Mouse (Mus musculus): ENCODE measurements at regions not wholly inside any gene's neighbourhood (a gene's known extent, or its start where the extent isn't known, plus 50 kb on each side); places are given as distances from the start of the nearest gene placed in this dataset.

DNA sequence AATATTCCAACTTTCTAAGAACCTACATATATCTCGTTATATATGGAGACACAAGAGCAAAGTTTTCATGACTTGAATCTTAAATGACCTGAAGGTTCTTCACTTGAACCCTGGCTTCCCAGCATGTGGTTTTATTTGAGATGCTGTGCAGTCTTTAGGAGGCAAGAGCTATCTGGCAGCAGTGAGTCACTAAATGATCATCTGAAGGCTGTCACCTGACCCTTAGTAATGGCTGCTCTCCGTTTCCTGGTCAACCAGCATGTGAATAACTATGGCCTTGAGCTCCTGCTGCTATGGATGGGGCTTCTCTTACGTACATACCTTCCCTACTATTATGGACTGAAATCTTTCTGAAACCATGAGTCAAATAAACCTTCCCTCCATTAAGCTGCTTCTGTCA, 149.8 kb upstream of the Zpld1 start:
- no peak for DNase-seq (ENCODE audit: low read depth, low spot score)

DNA sequence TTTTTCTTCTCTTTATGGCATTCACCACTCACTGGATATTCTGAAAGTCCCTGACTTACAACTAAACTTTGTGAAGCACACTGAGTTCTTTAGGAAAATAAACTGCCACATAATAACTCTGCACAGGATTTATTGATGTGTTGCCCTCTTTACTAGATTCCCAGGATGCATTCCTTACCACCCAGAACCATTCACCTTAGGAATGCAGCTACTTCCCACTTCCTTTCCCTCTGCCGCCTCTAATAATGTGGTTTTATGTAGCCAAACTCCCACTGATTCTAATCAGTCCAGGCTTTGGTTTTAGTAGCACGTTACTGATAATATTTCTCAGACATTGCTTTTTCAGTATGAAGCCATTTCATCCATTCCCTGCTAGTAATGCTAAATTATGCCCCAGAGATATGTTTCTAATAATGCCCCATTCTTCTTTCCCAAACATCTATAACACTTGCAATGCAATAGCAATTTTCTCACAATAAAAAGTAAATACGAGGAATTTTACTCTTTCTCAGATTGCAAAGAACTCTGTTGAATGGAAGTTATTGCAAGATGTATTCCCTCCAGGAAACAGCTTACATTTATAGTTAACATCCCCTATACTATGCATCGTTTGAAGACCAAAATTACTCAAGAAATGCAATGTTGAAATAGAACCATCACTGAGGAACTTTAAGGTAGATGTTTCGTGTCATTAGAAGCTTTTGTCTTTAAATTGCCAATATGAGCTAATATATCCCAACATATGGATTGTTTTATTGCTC, 145.2 kb upstream of the Zpld1 start:
- DNase-seq (ENCODE audit: low read depth, low spot score) = no peak

DNA sequence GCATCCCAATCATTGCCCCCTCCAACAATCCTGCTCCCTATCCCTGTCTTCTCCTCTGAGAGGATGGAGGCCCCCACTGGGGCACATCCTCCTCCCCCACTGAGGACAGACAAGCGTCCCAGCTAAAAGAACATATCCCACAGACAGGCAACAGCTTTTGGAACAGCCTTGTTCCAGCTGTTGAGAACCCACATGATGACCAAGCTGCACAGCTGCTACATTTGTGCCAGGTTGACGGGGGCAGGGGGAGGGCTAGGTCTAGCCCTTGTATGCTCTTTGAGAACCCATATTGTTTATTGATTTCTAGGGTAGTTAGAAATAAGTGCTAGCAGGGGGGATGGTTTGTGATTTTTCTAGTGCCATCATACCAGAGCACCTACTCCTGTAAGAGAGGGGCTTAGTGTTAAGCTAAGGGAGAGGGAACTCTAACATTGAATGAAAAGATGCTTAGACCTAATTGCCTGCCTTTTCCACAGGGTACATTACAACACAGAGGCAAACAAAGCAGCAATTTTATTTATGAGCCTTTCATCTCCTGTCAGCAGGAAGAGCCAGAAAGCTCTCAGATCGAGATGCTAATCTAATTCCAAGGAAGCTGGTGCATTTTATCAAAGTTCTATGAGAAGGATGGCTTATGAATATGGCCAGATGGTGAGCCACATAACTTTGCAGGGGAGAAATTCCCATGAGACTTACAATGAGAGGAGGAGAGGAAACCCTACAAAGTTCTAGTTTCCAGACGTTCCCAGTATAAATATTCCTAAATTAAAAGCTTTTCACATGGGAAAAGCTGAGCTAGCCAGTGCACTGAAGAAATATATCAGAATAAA, 137.6 kb upstream of the Zpld1 start:
- DNase-seq (ENCODE audit: low read depth, low spot score) = no peak

DNA sequence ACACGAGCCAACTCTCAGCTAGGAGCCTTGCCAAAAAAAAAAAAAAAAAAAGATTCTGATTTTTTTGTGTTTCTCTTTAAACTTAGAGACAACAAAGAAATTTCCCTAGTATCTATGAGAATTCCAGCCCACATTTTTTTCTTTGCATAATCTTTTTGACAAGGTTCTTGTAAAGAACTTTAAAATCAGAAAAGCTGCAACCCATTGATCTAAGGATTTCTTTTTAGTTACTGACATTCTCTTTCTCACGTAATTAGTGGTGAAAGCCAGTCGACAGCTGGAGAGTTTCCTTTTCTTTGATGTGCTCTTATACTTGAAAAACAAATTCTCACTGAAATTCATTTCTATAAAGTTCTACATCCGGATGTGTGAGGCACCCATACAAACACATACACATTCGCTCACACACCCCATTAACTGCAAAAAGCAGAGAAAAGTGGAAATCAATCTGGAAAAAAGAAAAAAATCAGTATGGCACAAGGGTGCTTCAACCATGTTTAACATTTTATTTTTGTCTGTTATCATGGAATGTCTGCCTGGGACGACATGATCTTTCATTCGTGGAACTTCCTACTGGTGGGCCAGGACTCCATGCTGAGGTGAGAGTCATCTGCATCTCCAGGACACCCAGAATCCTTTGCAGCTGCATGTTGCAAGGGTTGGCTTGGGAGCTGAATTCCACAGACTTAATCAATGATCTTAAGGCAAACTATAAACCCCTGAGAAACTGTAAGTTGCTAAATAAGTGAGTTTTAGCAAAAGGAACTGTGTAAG, 124.0 kb upstream of the Zpld1 start:
- no peak for DNase-seq (ENCODE audit: low read depth, low spot score)

DNA sequence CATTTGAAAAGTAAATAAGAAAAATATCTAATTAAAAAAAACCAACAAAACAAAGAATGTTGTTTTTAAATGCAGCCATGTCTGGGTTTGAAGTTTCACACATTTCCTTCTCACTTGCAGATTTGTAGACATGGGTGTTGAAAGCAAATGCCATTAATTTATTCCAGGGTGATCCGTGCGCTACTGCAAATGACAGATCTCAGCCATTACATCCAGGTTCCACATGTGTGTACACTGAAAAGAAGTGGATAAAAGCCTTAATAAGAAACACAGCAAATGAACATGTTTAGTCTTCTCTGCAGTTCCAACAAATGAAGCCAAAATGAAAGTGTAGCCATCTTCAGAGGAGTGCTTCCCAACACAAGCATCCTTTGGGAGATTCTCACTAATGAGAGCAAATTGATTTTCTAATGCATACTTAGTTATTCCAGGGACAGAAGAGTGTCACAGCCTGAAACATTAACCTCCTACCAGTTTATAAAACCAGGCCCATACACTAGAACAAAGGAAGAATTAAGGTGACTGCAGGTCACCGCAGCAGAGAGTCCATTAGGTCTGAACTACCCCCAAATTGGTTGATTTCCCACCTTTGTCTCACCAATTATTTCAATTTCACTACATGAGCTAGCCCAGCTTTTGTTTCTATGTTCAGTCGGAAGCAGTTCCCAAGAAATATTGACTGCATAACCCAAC, 123.2 kb upstream of the Zpld1 start:
- no peak for DNase-seq (ENCODE audit: low read depth, low spot score)

DNA sequence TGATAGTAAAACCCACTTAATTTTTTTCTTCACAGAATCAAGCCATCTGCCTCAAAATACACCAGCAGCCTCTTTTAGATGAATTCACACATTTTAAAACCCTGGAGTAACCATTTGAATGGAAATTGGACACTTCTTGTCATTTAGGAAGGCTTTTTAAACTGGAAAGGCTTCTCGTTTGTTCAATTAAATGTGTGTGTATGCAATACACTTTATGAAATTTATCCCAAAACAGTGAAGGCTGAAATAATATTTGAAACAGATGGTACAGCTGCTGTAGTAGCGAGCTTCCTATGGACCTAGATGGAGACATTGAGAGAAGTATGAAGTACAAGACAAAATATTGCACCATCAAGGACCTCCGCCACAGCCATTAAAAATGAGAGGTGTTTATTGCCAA, 121.1 kb upstream of the Zpld1 start:
- DNase-seq (ENCODE audit: low read depth, low spot score) = no peak

DNA sequence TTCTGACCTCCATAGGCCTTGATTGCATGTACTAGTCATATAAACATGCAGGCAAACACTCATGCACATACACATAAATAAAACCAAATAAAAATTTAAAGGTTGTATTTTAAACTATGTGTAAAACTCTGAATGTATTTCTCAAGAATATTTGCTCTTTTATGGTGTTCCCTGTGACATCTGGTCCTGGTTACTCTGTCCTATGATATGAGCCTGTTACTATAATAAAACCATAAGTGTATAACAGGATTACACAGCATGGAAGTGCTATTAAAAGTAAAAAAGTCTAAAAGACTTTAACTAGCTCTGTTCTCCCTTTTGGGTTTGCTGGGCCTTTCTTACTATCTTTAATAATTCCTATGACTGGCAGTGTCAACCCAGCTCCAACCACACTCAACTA, 103.0 kb upstream of the Zpld1 start:
- no peak for DNase-seq (ENCODE audit: low read depth, low spot score)

DNA sequence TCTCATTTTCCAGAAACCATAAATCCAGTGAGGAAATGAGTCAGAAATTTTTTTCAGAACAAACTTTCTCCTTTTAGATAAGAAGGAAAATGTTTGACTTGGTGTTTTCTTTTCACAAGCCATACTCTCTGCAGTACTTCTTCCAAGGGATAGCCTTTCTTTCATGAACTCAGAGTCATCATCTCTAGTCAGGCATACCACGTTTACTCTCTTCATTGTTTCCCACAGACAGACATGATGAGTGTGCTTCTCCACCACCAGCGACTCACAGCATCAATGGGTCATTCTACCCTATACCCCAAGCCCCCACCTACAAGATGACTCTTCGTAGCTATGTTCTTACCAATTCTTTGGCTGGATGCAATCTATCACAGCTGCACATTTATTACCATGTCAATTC, 97.1 kb upstream of the Zpld1 start:
- no peak for DNase-seq (ENCODE audit: low read depth, low spot score)

DNA sequence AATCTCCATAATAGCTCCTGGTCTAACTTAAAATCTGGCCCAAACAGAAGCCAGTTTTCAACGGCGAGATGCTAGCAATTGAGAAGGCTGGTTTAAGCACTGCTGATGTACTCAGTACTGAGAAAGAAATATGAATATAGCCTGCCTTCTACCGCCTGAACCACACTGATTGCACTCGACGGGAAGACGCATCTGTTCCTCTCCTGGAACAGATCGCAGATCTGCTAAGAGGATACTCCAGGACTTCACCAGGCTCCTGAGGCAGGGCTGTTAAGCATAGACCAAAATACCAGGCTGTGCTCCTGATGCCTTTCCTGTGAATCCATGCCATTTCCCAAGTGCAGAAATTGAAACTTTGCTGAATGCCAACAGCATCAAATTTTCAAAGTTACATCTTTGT, 92.6 kb upstream of the Zpld1 start:
- DNase-seq (ENCODE audit: low read depth, low spot score) = no peak

DNA sequence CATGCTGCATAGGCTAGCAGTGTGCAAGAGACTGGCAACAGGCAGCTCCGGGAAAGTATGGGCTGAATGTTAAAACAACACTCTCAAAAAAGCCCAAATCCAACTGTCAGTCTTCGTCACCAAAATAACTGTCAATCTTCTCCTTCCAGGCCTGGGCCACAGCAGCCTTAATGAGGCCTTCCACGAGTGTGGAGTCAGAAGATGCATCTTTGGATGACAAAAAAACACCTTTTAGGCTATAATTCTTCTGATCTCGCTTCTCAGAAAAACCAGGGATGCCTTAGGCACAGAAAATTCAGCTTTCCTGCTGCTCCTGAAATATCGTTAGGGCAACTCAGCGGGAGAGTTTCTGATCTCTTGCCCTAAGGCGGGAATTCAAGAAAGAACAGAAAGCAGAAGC, 82.2 kb upstream of the Zpld1 start:
- DNase-seq (ENCODE audit: low read depth, low spot score) = no peak

DNA sequence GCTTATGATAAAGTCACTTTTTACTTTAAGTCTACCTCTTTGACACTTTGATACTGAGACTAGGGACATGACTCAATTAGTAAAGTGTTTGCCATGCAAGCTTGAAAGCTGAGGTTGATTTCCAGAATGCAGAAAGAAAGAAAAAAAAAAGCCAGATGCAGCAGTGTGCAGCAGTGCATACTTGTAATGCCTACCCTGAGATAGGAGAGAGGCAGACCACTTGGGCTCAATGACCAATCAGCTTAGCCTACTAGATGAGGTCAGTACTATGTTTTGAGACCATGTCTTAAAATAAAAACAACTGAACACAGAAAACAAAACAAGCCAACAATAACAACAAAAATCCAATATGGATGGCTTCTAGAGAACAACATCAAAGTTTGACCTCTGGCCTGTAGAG, 81.4 kb upstream of the Zpld1 start:
- no peak for DNase-seq (ENCODE audit: low read depth, low spot score)

DNA sequence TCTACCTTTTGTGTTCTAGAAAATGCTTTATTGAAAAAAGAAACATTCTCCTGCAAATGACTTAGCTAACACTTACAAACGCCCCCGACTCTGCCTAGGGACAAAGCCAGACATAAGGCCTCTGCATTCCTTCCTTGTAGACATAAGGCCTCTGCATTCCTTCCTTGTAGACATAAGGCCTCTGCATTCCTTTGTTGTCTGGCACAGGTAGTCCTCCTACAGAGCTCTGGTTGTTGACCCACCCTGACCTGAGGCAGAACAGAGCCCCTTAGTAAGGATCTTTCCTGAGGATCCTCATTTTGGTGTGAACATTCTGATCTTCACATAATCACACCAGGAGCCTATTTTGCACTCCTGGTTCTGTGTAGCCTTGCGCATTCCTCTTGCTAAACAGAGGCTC, 80.9 kb upstream of the Zpld1 start:
- no peak for DNase-seq (ENCODE audit: low read depth, low spot score)

DNA sequence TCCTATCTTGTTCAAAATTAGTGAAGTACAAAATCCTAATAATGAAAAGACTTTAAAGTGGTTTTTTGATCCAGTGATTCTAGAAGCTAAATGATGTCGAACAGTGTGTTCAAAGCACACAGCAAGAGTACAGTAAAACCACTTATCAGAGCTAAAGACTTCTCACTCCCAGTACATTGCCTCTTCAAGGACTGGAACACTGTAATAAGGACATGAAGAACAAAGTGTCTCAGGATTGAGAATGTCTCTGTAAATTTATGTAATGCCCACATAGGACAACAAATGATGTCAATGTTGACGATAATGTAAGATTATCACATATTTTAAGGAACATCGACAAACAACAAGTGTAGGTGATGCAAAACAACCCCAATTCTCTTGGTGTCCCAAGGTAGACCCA, 78.1 kb upstream of the Zpld1 start:
- DNase-seq (ENCODE audit: low read depth, low spot score) = no peak

DNA sequence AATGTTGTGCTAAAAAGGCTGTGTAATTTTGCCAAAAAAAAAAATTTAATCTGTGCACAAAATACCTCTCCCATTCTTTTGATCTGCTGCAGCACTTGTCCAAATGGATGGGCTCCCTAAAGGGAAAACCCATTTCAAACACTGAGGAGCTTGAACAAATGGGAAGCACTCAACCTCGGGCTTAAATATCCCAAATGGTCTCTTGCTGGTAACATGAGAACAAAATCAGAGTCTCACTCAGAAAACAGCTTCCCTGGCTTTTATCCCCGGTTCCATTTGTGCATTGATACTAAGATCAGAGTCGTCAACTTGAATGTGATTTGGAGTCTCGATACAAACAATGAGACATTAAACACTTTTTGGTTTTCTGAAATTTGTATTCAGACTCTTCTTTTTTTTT, 59.9 kb upstream of the Zpld1 start:
- DNase-seq (ENCODE audit: low read depth, low spot score) = no peak

DNA sequence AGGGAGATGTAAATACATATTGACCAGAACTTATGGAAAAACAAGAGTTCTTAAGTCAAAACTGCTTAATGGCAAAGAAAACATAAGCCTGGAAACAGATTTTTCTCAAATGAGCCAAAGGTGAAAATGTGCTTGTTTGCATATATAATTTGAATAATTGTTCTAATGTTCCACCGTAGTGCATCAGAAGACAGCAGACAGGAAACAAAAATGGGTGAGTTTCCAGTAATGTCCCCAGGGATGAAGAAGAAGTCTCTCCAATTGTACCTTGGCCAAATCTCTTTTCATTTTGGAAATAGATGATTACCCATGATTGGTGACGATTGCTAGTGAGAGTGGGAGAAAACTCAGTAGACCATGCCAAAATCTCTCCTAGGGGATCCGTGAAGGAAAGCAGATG, 58.3 kb upstream of the Zpld1 start:
- no peak for DNase-seq (ENCODE audit: low read depth, low spot score)

All from WW6 (cell line).